Mouse (Mus musculus) left cerebral cortex, postnatal 14 days (tissue): ENCODE results near the gene Pim1. TPM values are rescaled to one million over a fixed set of nuclear protein-coding genes. Genes with fewer than 3 reads are reported as not detected.
"Not testable (repeated sequence)": the region's sequence is repeated elsewhere in the genome, so short reads cannot be mapped to it uniquely, and the experiment has no call there.

Experiments
- DNase-seq, 2 experiments: peaks; one replicate each; pipeline ENCODE4 v3.0.0; 2021 to 2022; ENCODE audit warnings: low spot score in 2 of 2, mixed read lengths in 1 of 2
- intact Hi-C: fragments of 180-260 bp; cut with DNase I; formaldehyde crosslinking; loops from one replicate; pipeline ENCODE4 v1.15.1; 2025
- long read RNA-seq, 2 experiments: library from polyadenylated mRNA; stranded (forward); transcript quantifications; one replicate each; pipeline ENCODE4 v2.0.0; 2021
- total RNA-seq, 2 experiments: library from RNA; stranded (reverse); gene quantifications; 2 replicates each; pipeline ENCODE4 v1.2.3; 2021

Pim1 gene
- 1 to 10 TPM; 3.4 to 4.2 TPM for total RNA-seq
- long read RNA-seq, experiment 1, transcript Pim1-201 (6 exons, 2,698 nt) = major isoform, 6 of 6 reads
- long read RNA-seq, experiment 1, partial matches to known transcripts = 0 of 6 reads
- long read RNA-seq, experiment 1, other reads (novel, unspliced or antisense) = 0 of 6 reads
- long read RNA-seq, experiment 2, transcript Pim1-201 (6 exons, 2,698 nt) = major isoform, 5 of 5 reads
- long read RNA-seq, experiment 2, partial matches to known transcripts = 0 of 5 reads
- long read RNA-seq, experiment 2, other reads (novel, unspliced or antisense) = 0 of 5 reads

- intact Hi-C loops = loop anchor here (5.0 kb wide), 1 partner anchor 54 kb away; no protein-coding TSS in a partner anchor
- peak; percentile 27 to 43 for DNase-seq
Observed at GRCm38 (mm10) chr17:29490713-29491581, at the start of gene Pim1. TSS of gene Pim1 (plus strand) at chr17:29490753.

GRCm38 (mm10) chr17:29441562-29441961 is 49.0 kb upstream of the Pim1 start:
- intact Hi-C loops = no loop called here
- no peak for DNase-seq

DNA sequence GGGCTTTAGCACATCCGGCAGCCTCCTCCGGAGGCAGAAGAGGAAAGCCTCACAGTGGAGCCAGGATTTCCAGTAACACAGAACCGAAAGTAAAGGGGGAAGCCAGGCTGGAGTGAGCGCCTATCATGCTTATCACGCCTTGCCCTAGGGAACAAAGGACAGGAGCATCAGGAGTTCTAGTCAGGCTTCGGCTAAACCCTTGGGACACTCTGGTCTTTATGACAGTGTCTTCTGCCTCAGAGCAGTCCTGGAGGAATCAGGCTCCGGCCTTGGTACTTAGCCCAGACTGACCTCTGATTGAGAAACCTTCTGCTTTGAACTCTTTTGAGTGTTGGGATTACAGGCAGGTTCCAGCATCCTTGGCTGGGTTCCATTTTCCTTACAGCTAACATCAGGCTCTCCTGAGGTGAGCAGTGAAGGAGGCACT is 48.4 kb upstream of the Pim1 start:
- intact Hi-C loops = no loop called here
- DNase-seq = no peak

- DNase-seq = no peak
- intact Hi-C loops = no loop called here
Observed at GRCm38 (mm10) chr17:29443724-29444123, 46.8 kb upstream of the Pim1 start.

- intact Hi-C loops = no loop called here
- no peak for DNase-seq
Observed at GRCm38 (mm10) chr17:29445072-29445471, 45.5 kb upstream of the Pim1 start.

DNA sequence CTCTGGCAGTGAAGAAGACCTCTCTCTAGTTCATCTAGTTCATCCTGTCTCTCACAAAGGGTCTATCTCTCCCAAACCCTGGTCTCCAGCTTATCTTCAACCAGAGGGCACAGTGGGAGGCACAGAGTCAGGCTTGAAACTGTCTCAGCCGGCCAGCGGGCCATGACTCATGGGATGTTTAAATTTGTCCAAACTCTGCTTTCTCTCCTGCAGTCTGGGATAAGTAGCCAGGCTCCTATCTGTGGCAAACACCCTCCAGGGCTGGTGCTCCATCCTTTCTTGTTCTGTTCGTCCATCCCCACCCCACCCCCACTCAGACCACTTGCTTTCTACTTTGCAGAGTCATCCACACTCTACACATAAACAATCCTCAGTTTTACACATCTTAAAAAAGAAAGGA is 43.2 kb upstream of the Pim1 start:
- DNase-seq = no peak
- intact Hi-C loops = no loop called here

- intact Hi-C loops = no loop called here
- no peak for DNase-seq
Observed at GRCm38 (mm10) chr17:29448055-29448454, 42.5 kb upstream of the Pim1 start.

DNA sequence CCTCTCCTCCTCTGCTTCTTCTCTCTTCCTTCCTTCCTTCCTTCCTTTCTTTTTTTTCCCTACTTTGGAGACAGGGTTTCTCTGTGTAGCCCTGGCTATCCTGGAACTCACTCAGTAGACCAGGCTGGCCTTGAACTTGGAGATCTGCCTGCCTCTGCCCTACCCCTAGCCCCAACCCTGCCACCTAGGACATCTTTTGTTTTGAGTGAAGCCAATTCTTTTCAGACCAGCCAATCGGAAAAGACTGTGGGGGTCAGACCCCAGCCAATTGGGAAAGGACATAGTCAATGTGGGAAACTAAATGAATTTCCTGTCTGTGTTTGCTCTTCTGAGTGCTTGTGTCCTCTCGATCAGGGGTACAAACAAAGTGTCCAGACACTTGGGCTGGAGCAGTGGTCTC is 42.0 kb upstream of the Pim1 start:
- no peak for DNase-seq
- intact Hi-C loops = no loop called here

DNA sequence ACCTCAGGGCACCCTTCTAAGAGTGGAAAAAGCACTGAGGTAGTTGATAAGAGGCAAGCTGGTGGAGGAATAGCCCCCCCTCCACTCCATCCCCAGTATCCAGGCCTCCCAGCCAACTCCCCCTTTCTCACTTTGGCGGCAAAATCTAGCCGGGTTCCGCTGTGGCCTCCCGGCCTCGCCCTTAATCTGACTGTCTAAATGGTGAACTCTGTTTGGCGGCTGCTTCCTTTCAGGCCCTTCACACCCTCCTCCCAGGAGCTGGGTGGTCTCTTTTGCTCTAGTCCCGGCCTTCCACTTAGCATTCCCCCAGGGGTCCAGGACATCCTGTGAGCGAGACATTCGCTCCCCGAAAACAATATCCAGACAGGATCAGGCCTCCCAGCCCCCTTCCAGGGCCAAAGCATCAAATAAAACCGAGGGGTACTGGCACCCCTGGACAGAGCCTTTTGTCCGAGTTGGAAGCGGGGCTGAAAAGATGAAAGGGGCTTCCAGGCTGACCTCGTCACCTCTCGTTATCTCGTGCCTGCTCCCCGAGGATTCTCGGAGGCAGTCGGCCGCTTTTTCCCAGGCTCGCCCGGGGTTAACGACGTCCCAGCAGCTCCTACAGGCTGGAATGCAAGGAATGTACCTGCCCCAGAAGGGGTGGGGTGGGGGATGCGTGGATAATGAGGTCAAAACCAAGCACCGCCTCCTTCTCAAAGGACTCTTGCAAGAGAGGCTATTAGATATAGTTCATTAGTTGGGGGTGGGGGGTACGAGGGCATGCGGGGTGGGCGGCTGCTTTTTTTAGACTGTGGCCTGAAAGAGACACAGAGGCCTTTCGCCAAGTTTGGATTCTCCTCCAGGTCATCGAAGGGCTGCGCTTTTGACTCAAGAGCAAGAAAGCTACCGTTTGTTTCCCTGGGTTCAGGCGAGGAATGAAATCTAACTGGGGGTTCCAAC is 39.4 kb upstream of the Pim1 start:
- no peak for DNase-seq
- intact Hi-C loops = no loop called here

- no peak for DNase-seq
Observed at GRCm38 (mm10) chr17:29451841-29452210, 38.7 kb upstream of the Pim1 start.

DNA sequence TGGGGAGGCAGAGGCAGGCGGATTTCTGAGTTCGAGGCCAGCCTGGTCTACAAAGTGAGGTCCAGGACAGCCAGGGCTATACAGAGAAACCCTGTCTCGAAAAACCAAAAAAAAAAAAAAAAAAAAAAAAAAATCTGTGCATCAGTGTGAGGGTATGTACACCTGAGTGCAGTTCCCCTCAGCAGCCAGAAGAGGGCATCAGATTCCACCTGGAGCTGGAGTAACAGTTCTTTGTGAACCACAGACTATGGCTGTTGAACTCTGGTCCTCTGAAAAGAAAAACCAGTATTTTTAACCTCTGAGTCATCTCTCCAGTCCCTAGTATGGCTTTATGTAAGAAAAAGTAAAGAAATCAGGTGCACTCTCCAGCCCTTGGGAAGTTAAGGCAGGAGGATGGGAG is 36.4 kb upstream of the Pim1 start:
- intact Hi-C loops, DNase-seq: not testable (repeated sequence)

More at GRCm38 (mm10) chr17:29451841-29452210, 38.7 kb upstream of the Pim1 start:
- intact Hi-C loops = no loop called here

- DNase-seq = no peak
- intact Hi-C loops = no loop called here
Observed at GRCm38 (mm10) chr17:29455411-29456120, 35.0 kb upstream of the Pim1 start.

DNA sequence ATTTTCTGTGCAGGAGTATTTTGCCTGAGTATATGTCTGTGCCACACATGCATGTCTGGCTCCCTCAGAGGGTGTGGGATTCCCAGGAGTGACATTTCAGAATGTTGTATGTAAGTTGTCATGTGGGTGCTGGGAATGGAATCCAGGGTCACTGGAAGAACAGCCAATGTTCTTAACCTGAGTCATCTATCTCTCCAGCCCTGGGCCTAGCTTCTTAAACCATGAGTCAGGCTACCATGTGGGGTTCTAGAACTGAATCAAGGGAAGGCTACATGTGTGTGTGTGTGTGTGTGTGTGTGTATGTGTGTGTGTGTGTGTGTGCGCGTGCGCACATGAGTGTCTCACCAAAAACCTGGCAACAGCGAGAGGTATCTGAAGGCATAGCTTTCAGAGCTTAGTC is 34.1 kb upstream of the Pim1 start:
- intact Hi-C loops = no loop called here
- no peak for DNase-seq

DNA sequence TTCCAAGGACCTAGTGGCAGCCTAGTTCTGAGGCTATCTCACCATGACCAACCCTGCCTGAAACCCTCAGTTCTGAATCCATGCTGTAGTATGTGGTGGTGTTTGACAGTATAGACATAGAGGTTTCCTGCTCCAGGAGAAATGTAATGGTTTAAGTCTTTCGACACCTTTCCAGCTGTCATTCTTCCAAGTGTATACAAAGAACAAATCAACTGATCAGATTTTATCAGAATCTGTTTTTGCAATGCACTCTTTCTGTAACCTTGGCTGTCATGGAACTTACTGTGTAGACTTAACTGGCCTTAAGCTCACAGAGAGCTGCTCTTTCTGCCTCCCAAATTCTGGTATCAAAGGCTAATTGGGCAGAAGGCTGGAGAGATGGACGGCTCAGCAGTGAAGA is 33.6 kb upstream of the Pim1 start:
- intact Hi-C loops = no loop called here
- DNase-seq = no peak

DNA sequence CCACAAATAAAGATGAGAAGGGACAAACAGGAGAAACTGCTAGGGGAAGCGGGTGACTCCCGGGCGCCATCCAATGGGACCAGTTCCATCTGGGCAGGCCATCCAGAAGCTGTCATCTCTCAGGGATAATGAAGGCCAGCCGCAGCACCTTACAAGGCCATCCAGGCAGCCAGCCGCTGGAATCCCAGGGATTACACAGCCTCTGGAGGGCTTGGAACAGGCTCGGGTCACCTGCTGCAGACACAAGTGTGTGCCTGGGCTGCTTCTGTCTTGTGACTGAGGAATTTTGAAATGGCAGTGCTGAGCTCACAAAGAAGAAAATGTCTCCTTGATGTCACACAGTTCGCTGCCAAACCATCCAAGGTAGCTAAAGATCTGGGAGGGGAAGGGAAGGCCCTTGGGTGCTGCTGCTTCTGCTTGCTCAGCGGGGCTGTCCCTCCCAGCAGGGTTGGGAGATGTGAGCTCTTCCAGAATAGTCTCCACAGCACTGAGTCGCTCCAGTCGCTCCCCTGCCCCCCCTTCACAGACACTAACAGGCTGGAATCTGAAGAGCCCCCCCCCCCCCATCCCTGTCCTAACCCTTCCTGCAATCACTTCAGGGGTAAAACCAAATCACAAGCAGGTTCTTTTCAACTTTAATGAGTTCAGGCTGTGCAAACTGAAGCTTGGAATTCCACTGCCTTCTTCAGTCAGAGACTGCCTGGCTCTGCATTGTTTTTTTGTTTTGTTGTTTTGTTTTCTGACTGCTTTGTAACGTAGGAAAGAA is 32.6 kb upstream of the Pim1 start:
- DNase-seq = no peak
- intact Hi-C loops = no loop called here

GRCm38 (mm10) chr17:29459321-29460118 is 31.0 kb upstream of the Pim1 start:
- intact Hi-C loops = no loop called here
- peak; percentile 14 to 47 for DNase-seq

GRCm38 (mm10) chr17:29460119-29460505 is 30.4 kb upstream of the Pim1 start:
- no peak for DNase-seq
- intact Hi-C loops = no loop called here

DNA sequence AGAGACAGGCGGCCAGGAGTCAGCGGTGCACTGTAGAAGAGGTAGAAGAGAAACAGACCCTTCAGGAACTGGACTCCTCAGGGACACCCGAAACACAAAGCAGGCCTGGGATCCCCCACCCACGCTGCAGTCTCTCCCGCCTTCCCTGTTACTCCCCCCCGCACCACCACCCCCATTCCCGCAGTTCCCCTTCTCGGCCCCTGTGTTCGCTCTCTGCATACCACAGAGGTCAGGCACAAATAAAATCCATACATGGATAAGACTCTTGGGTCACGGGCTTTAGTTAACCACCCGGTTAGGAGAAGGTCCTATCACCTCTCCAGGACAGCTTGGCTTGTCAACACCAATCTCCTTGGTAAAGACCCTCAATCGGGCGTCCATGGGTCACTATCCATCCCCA is 26.9 kb upstream of the Pim1 start:
- no peak for DNase-seq
- intact Hi-C loops = no loop called here
